Mouse (Mus musculus): ENCODE measurements around the gene Nthl1. TPM values are rescaled to one million over a fixed set of nuclear protein-coding genes. Genes with fewer than 3 reads are reported as not detected.

The Nthl1 gene
- polyA plus RNA-seq, 1 experiment = 20.2 TPM

- Histone ChIP-seq H3K79me2 (ENCODE audit: control insufficient read depth, insufficient read depth) (no peaks in the 10 kb centered on the region), H3K4me2 (ENCODE audit: low read depth) (no peak overlapping the region), H3K27me3 (ENCODE audit: control insufficient read depth, insufficient read depth, insufficient read length) (no peaks in the 10 kb centered on the region), H3ac (ENCODE audit: control insufficient read depth, insufficient read length) (no peak overlapping the region), H3K36me3 (ENCODE audit: control insufficient read depth, insufficient read depth) (peaks cover 32% of the 10 kb centered on the region), H3K4me3 (no peak overlapping the region)
- TF ChIP-seq MYOG (IDR thresholded peaks at IDR 0.05; ENCODE audit: control insufficient read depth in 1 of 3, insufficient read depth in 1 of 3, insufficient read length in 2 of 3, low read depth in 2 of 3) = no peak
- TF ChIP-seq POLR2A (IDR thresholded peaks at IDR 0.05; ENCODE audit: insufficient read length, low read depth) = no peak
- no peak for TF ChIP-seq MYOD1 (IDR thresholded peaks at IDR 0.05; ENCODE audit: control insufficient read depth in 1 of 3, insufficient read length in 2 of 3, low read depth in 2 of 3)
- no peak for TF ChIP-seq REST (IDR thresholded peaks at IDR 0.05; ENCODE audit: insufficient read depth, insufficient read length)
- TF ChIP-seq SRF (IDR thresholded peaks at IDR 0.05; ENCODE audit: control insufficient read depth, insufficient read length, low read depth) = no peak
- no peak for TF ChIP-seq MAX (IDR thresholded peaks at IDR 0.05; ENCODE audit: low read depth)
- no peak for TF ChIP-seq CEBPB (IDR thresholded peaks at IDR 0.05; ENCODE audit: insufficient read depth, poor library complexity, severe bottlenecking)
- no peak for TF ChIP-seq TCF3 (IDR thresholded peaks at IDR 0.05; ENCODE audit: insufficient read length, low read depth)
- TF ChIP-seq TCF12 (IDR thresholded peaks at IDR 0.05; ENCODE audit: insufficient read depth, poor library complexity, severe bottlenecking) = no peak
- TF ChIP-seq E2F4 (IDR thresholded peaks at IDR 0.05; ENCODE audit: insufficient read depth) = no peak
- no peak for TF ChIP-seq USF1 (IDR thresholded peaks at IDR 0.05; ENCODE audit: low read depth)
- TF ChIP-seq POLR2AphosphoS2 (IDR thresholded peaks at IDR 0.05; ENCODE audit: insufficient read length, low read depth) = no peak
Observed at GRCm38 (mm10) chr17:24590943-24591342, 41.5 kb upstream of the Nthl1 start.

- Histone ChIP-seq H3K79me2 (ENCODE audit: control insufficient read depth, insufficient read depth) (no peaks in the 10 kb centered on the region), H3ac (ENCODE audit: control insufficient read depth, insufficient read length) (no peak overlapping the region), H3K4me2 (ENCODE audit: low read depth) (no peak overlapping the region), H3K36me3 (ENCODE audit: control insufficient read depth, insufficient read depth) (peaks cover 26% of the 10 kb centered on the region), H3K27me3 (ENCODE audit: control insufficient read depth, insufficient read depth, insufficient read length) (no peaks in the 10 kb centered on the region), H3K4me3 (no peak overlapping the region)
- no peak for TF ChIP-seq REST (IDR thresholded peaks at IDR 0.05; ENCODE audit: insufficient read depth, insufficient read length)
- no peak for TF ChIP-seq MYOD1 (IDR thresholded peaks at IDR 0.05; ENCODE audit: control insufficient read depth in 1 of 3, insufficient read length in 2 of 3, low read depth in 2 of 3)
- no peak for TF ChIP-seq POLR2A (IDR thresholded peaks at IDR 0.05; ENCODE audit: insufficient read length, low read depth)
- TF ChIP-seq USF1 (IDR thresholded peaks at IDR 0.05; ENCODE audit: low read depth) = no peak
- TF ChIP-seq SRF (IDR thresholded peaks at IDR 0.05; ENCODE audit: control insufficient read depth, insufficient read length, low read depth) = no peak
- no peak for TF ChIP-seq MAX (IDR thresholded peaks at IDR 0.05; ENCODE audit: low read depth)
Observed at GRCm38 (mm10) chr17:24591695-24592094, 40.8 kb upstream of the Nthl1 start.

- Histone ChIP-seq H3K27me3 (ENCODE audit: control insufficient read depth, insufficient read depth, insufficient read length) (no peaks in the 10 kb centered on the region), H3K36me3 (ENCODE audit: control insufficient read depth, insufficient read depth) (peaks cover 23% of the 10 kb centered on the region), H3ac (ENCODE audit: control insufficient read depth, insufficient read length) (no peak overlapping the region), H3K4me3 (no peak overlapping the region), H3K79me2 (ENCODE audit: control insufficient read depth, insufficient read depth) (no peaks in the 10 kb centered on the region), H3K4me2 (ENCODE audit: low read depth) (no peak overlapping the region)
- TF ChIP-seq POLR2AphosphoS2 (IDR thresholded peaks at IDR 0.05; ENCODE audit: insufficient read length, low read depth) (no peak), MYOD1 (IDR thresholded peaks at IDR 0.05; ENCODE audit: control insufficient read depth in 1 of 3, insufficient read length in 2 of 3, low read depth in 2 of 3) (no peak), POLR2A (IDR thresholded peaks at IDR 0.05; ENCODE audit: insufficient read length, low read depth) (no peak), TCF12 (IDR thresholded peaks at IDR 0.05; ENCODE audit: insufficient read depth, poor library complexity, severe bottlenecking) (no peak), MYOG (IDR thresholded peaks at IDR 0.05; ENCODE audit: control insufficient read depth in 1 of 3, insufficient read depth in 1 of 3, insufficient read length in 2 of 3, low read depth in 2 of 3) (no peak), E2F4 (IDR thresholded peaks at IDR 0.05; ENCODE audit: insufficient read depth) (no peak), REST (IDR thresholded peaks at IDR 0.05; ENCODE audit: insufficient read depth, insufficient read length) (no peak), CEBPB (IDR thresholded peaks at IDR 0.05; ENCODE audit: insufficient read depth, poor library complexity, severe bottlenecking) (no peak), MAX (IDR thresholded peaks at IDR 0.05; ENCODE audit: low read depth) (no peak), TCF3 (IDR thresholded peaks at IDR 0.05; ENCODE audit: insufficient read length, low read depth) (no peak), SRF (IDR thresholded peaks at IDR 0.05; ENCODE audit: control insufficient read depth, insufficient read length, low read depth) (no peak), USF1 (IDR thresholded peaks at IDR 0.05; ENCODE audit: low read depth) (no peak)
Observed at GRCm38 (mm10) chr17:24593248-24593647, 39.2 kb upstream of the Nthl1 start.

DNA sequence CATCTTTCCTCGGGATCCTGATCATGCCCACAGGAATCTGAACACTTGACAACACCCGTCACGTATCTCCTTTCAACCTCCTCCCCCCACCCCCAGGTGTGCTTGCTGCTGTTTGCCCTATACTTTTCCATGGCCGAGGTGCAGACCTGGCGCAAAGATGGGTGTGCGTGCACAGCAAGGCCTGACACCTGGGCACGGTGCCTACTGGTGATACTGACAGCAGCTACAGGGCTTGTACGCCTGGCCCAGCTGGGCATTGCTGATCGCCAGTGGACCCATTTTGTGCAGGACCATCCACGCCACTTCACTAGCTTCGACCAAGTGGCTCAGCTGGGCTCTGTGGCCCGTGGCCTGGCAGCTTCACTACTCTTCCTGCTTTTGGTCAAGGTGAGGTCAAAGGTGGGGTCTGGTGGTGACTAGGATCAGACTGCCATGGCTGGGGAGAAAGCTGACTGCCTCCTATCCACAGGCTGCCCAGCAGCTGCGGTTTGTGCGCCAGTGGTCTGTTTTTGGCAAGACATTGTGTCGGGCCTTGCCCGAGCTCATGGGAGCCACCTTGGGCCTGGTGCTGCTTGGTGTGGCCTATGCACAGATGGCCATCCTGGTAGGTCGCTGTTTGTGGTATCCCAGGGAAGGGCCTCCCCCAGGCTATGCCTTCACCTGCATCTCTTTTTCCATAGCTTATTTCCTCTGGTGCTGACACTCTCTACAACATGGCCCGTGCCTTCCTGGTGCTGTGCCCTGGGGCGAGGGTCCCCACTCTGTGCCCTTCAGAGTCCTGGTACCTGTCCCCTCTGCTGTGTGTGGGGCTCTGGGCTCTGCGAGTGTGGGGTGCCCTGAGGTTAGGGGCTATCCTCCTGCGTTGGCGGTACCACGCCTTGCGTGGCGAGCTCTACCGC lies 38.2 kb upstream of the Nthl1 start:
- TF ChIP-seq MAX (IDR thresholded peaks at IDR 0.05; ENCODE audit: low read depth) = no peak
- TF ChIP-seq POLR2AphosphoS2 (IDR thresholded peaks at IDR 0.05; ENCODE audit: insufficient read length, low read depth) = peak; percentile 63
- Histone ChIP-seq H3K79me2 (ENCODE audit: control insufficient read depth, insufficient read depth) (no peaks in the 10 kb centered on the region), H3ac (ENCODE audit: control insufficient read depth, insufficient read length) (no peak overlapping the region), H3K36me3 (ENCODE audit: control insufficient read depth, insufficient read depth) (peaks cover 19% of the 10 kb centered on the region), H3K27me3 (ENCODE audit: control insufficient read depth, insufficient read depth, insufficient read length) (no peaks in the 10 kb centered on the region), H3K4me3 (no peak overlapping the region), H3K4me2 (ENCODE audit: low read depth) (no peak overlapping the region)

Measured in myocyte (in vitro differentiated cells).